Mouse (Mus musculus) layer of hippocampus, adult 8-10 months (tissue): ENCODE measurements at regions not wholly inside any gene's neighbourhood (a gene's known extent, or its start where the extent isn't known, plus 50 kb on each side); places are given as distances from the start of the nearest gene placed in this dataset.
A peak's percentile ranks its signal among the peaks of the same experiment; 100 is the strongest.

Experiments
- DNase-seq, 2 experiments: peaks; one replicate each; pipeline ENCODE4 v3.0.0; 2022; ENCODE audit warnings: low spot score in 2 of 2

DNA sequence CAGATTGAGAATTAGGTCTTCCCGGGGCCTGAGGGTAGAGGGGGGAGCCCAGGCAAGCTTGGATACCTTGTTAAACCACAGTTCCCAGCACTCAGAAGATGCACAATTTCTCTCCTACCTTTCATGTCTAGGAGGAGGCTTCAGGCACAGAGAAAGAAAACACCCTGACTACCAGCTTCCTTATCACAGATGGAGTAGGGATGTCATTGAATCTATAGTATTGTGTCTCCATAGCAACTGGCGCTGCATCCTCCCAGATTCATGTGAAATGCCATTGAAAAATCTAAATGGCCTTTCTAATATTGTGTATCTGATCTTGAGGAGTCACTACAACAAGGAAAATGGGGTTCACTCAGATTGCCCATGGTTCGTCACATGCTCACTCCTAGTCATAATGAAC, 88.8 kb upstream of the Zkscan2 start:
- DNase-seq: no peak

GRCm38 (mm10) chr7:123573721-123574120, 73.5 kb upstream of the Zkscan2 start:
- DNase-seq: peak in 1 of 2 experiments; percentile 8

DNA sequence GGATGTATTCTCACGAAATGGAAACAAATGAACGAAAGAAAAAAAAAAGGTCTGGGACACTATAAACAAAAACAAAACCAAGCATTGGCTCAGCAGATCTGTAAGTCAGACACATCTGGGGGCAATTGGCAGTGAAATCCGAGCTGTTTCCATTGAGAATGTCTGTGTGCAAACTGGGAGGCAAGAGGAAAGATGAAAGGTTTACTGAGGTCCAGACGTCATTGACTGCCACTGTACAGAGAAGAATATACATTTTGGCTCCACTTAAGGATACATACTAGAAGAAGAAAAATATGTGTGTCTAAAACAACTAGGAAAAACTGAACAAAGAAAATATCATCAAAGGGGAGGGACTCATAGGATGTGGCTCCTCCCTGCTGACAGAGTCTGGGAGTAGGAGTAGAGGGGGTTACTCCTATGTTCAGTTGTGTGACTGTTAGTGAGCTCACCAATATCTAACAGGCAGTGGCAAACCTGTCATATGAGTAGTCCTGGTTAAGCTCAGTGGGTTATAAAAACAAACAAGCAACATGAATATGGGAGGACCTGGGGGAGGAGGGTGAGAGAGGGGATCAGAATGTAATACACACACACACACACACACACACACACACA, 72.2 kb upstream of the Zkscan2 start:
- no peak for DNase-seq

DNA sequence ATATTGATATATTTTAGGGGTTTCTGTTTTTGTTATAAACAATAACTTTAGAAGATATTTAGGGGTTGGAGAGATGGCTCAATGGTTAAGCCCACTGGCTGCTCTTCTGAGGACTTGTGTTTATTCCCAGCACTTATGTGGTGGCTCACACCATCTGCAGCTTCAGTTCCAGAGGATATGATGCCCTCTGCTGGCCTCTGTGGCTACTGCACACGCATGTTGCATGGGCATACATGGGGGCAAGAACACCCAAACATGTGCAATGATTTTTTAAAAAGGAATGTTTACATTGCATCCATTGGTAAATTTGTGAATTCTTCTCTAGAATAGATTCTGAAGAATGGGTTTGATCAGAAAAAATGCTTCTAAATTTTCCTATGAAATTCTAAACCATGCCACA, 66.0 kb upstream of the Zkscan2 start:
- no peak for DNase-seq

DNA sequence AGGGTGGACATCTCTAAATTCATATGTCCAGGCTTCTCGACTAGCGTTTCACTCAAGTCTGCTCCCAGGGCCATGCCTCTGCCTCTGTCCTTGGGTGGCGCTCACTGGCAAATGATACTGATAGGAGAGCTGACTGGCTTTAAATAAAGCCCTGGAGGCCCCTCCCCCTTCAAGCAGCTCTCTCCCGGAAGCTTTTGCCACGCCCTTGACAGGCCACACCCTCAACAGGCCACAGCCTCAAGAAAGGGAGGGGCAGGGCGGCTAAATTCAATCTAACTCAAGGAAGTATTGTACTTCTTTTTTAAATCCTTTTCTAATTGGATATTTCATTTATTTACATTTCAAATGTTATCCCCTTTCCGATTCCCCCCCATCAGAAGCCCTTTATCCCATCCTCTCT, 59.3 kb upstream of the Zkscan2 start:
- no peak for DNase-seq
